Mouse (Mus musculus): ENCODE data around the gene Hnrnpm. TPM values are rescaled to one million over a fixed set of nuclear protein-coding genes. Genes with fewer than 3 reads are reported as not detected.

Gene Hnrnpm
- polyA plus RNA-seq, 1 experiment from 2014 or later = 351 TPM

GRCm38 (mm10) chr17:33637516-33638276, 49.0 kb downstream of the Hnrnpm start, which contains the start of gene Pram1:
TSS of gene Pram1 (plus strand) at chr17:33638056.
- no peak within 1 kb of the TSS for H3K27ac ChIP-seq (ENCODE audit: low read length)
- H3K4me1 ChIP-seq (replicated peaks; ENCODE audit: control insufficient read depth, insufficient read depth, low read length) = no peaks in the 10 kb centered on the region
- H3K36me3 ChIP-seq (ENCODE audit: control insufficient read depth, insufficient read depth, low read length) = no peaks in the 10 kb centered on the region
- no peaks in the 10 kb centered on the region for H3K27me3 ChIP-seq (ENCODE audit: control insufficient read depth, insufficient read depth, low read depth, low read length)
- H3K4me2 ChIP-seq (ENCODE audit: low read depth, low read length) = no peak within 1 kb of the TSS
- ATAC-seq (ENCODE audit: low read depth) = no peak
- H3K9me3 ChIP-seq (ENCODE audit: control insufficient read depth, low read length) = no peaks in the 10 kb centered on the region
- WGBS = 84% methylated on average over 4 of the region's 4 CpGs
- H3K4me3 ChIP-seq (ENCODE audit: low read length) = no peak within 1 kb of the TSS
- no peak within 1 kb of the TSS for H3K9ac ChIP-seq (ENCODE audit: low read length)

GRCm38 (mm10) chr17:33637038-33637437, 49.6 kb downstream of the Hnrnpm start:
- 72% methylated on average over 2 of the region's 2 CpGs for WGBS
- H3K36me3 ChIP-seq (ENCODE audit: control insufficient read depth, insufficient read depth, low read length) = no peaks in the 10 kb centered on the region

GRCm38 (mm10) chr17:33631796-33632195, 54.9 kb downstream of the Hnrnpm start:
- 84% methylated on average over 5 of the region's 5 CpGs for WGBS
- H3K9ac ChIP-seq (ENCODE audit: low read length) = no peak overlapping the region
- no peak overlapping the region for H3K4me3 ChIP-seq (ENCODE audit: low read length)
- H3K4me2 ChIP-seq (ENCODE audit: low read depth, low read length) = no peak overlapping the region
- no peaks in the 10 kb centered on the region for H3K27me3 ChIP-seq (ENCODE audit: control insufficient read depth, insufficient read depth, low read depth, low read length)
- H3K27ac ChIP-seq (ENCODE audit: low read length) = no peak overlapping the region
- ATAC-seq (ENCODE audit: low read depth) = no peak
- peaks cover 4% of the 10 kb centered on the region; the same call in 1 of the 2 replicates for H3K36me3 ChIP-seq (ENCODE audit: control insufficient read depth, insufficient read depth, low read length)
- no peaks in the 10 kb centered on the region for H3K9me3 ChIP-seq (ENCODE audit: control insufficient read depth, low read length)
- H3K4me1 ChIP-seq (replicated peaks; ENCODE audit: control insufficient read depth, insufficient read depth, low read length) = peaks cover 10% of the 10 kb centered on the region

More at GRCm38 (mm10) chr17:33637038-33637437, 49.6 kb downstream of the Hnrnpm start:
- Histone ChIP-seq H3K4me2 (ENCODE audit: low read depth, low read length) (no peak overlapping the region), H3K27ac (ENCODE audit: low read length) (no peak overlapping the region), H3K4me1 (replicated peaks; ENCODE audit: control insufficient read depth, insufficient read depth, low read length) (no peaks in the 10 kb centered on the region), H3K9me3 (ENCODE audit: control insufficient read depth, low read length) (no peaks in the 10 kb centered on the region), H3K9ac (ENCODE audit: low read length) (no peak overlapping the region), H3K27me3 (ENCODE audit: control insufficient read depth, insufficient read depth, low read depth, low read length) (no peaks in the 10 kb centered on the region), H3K4me3 (ENCODE audit: low read length) (no peak overlapping the region)
- ATAC-seq (ENCODE audit: low read depth) = no peak

- Histone ChIP-seq H3K36me3 (ENCODE audit: control insufficient read depth, insufficient read depth, low read length) (peaks cover 4% of the 10 kb centered on the region; the same call in 1 of the 2 replicates), H3K4me2 (ENCODE audit: low read depth, low read length) (no peak overlapping the region), H3K9me3 (ENCODE audit: control insufficient read depth, low read length) (no peaks in the 10 kb centered on the region), H3K27me3 (ENCODE audit: control insufficient read depth, insufficient read depth, low read depth, low read length) (no peaks in the 10 kb centered on the region), H3K9ac (ENCODE audit: low read length) (no peak overlapping the region), H3K27ac (ENCODE audit: low read length) (no peak overlapping the region), H3K4me1 (replicated peaks; ENCODE audit: control insufficient read depth, insufficient read depth, low read length) (peaks cover 10% of the 10 kb centered on the region), H3K4me3 (ENCODE audit: low read length) (no peak overlapping the region)
- ATAC-seq (ENCODE audit: low read depth) = no peak
- 88% methylated on average over 9 of the region's 9 CpGs for WGBS
These were observed 55.4 kb downstream of the Hnrnpm start for GRCm38 (mm10) chr17:33631236-33631635.

- H3K4me1 ChIP-seq (replicated peaks; ENCODE audit: control insufficient read depth, insufficient read depth, low read length) = peaks cover 10% of the 10 kb centered on the region
- peaks cover 4% of the 10 kb centered on the region; the same call in 1 of the 2 replicates for H3K36me3 ChIP-seq (ENCODE audit: control insufficient read depth, insufficient read depth, low read length)
- H3K4me2 ChIP-seq (ENCODE audit: low read depth, low read length) = peak overlapping the region; percentile 74
- no peak overlapping the region for H3K4me3 ChIP-seq (ENCODE audit: low read length)
- H3K9me3 ChIP-seq (ENCODE audit: control insufficient read depth, low read length) = no peaks in the 10 kb centered on the region
- no peaks in the 10 kb centered on the region for H3K27me3 ChIP-seq (ENCODE audit: control insufficient read depth, insufficient read depth, low read depth, low read length)
- H3K9ac ChIP-seq (ENCODE audit: low read length) = no peak overlapping the region
- H3K27ac ChIP-seq (ENCODE audit: low read length) = no peak overlapping the region
- no peak for ATAC-seq (ENCODE audit: low read depth)
- WGBS = 81% methylated on average over 13 of the region's 13 CpGs
These were observed 56.3 kb downstream of the Hnrnpm start for GRCm38 (mm10) chr17:33630171-33630895.

- H3K27me3 ChIP-seq (ENCODE audit: control insufficient read depth, insufficient read depth, low read depth, low read length) = no peaks in the 10 kb centered on the region
- H3K36me3 ChIP-seq (ENCODE audit: control insufficient read depth, insufficient read depth, low read length) = peaks cover 4% of the 10 kb centered on the region; the same call in 1 of the 2 replicates
- no peaks in the 10 kb centered on the region for H3K9me3 ChIP-seq (ENCODE audit: control insufficient read depth, low read length)
- peaks cover 10% of the 10 kb centered on the region for H3K4me1 ChIP-seq (replicated peaks; ENCODE audit: control insufficient read depth, insufficient read depth, low read length)
- WGBS = 54% methylated on average over 12 of the region's 12 CpGs
- H3K4me2 ChIP-seq (ENCODE audit: low read depth, low read length) = peak overlapping the region; percentile 74
- peak overlapping the region; percentile 78 for H3K9ac ChIP-seq (ENCODE audit: low read length)
- H3K4me3 ChIP-seq (ENCODE audit: low read length) = peak overlapping the region; percentile 58
- ATAC-seq (ENCODE audit: low read depth) = peak; percentile 13
- H3K27ac ChIP-seq (ENCODE audit: low read length) = peak overlapping the region; percentile 95
These were observed 57.1 kb downstream of the Hnrnpm start for GRCm38 (mm10) chr17:33629487-33630125.

- Histone ChIP-seq H3K27me3 (ENCODE audit: control insufficient read depth, insufficient read depth, low read depth, low read length) (no peaks in the 10 kb centered on the region), H3K4me3 (ENCODE audit: low read length) (peak within 1 kb of the TSS; percentile 58), H3K9me3 (ENCODE audit: control insufficient read depth, low read length) (no peaks in the 10 kb centered on the region), H3K36me3 (ENCODE audit: control insufficient read depth, insufficient read depth, low read length) (peaks cover 4% of the 10 kb centered on the region; the same call in 1 of the 2 replicates), H3K27ac (ENCODE audit: low read length) (peak within 1 kb of the TSS; percentile 95), H3K9ac (ENCODE audit: low read length) (peak within 1 kb of the TSS; percentile 78), H3K4me1 (replicated peaks; ENCODE audit: control insufficient read depth, insufficient read depth, low read length) (peaks cover 10% of the 10 kb centered on the region), H3K4me2 (ENCODE audit: low read depth, low read length) (peak within 1 kb of the TSS; percentile 74)
- 3% methylated on average over 34 of the region's 35 CpGs for WGBS
- peak; percentile 99 for ATAC-seq (ENCODE audit: low read depth)
These were observed 57.8 kb downstream of the Hnrnpm start, which contains the start of gene Zfp414 for GRCm38 (mm10) chr17:33628621-33629486. TSS of gene Zfp414 (plus strand) at chr17:33629090.

- H3K36me3 ChIP-seq (ENCODE audit: control insufficient read depth, insufficient read depth, low read length) = peaks cover 4% of the 10 kb centered on the region; the same call in 1 of the 2 replicates
- no peak overlapping the region for H3K27ac ChIP-seq (ENCODE audit: low read length)
- no peak overlapping the region for H3K4me2 ChIP-seq (ENCODE audit: low read depth, low read length)
- H3K9ac ChIP-seq (ENCODE audit: low read length) = no peak overlapping the region
- no peaks in the 10 kb centered on the region for H3K9me3 ChIP-seq (ENCODE audit: control insufficient read depth, low read length)
- no peak overlapping the region for H3K4me3 ChIP-seq (ENCODE audit: low read length)
- WGBS = 89% methylated on average over 3 of the region's 3 CpGs
- no peak for ATAC-seq (ENCODE audit: low read depth)
- H3K4me1 ChIP-seq (replicated peaks; ENCODE audit: control insufficient read depth, insufficient read depth, low read length) = peaks cover 10% of the 10 kb centered on the region
- no peaks in the 10 kb centered on the region for H3K27me3 ChIP-seq (ENCODE audit: control insufficient read depth, insufficient read depth, low read depth, low read length)
These were observed 59.4 kb downstream of the Hnrnpm start for GRCm38 (mm10) chr17:33627281-33627680.
